Mouse (Mus musculus) heart, embryonic 14.5 days (tissue): ENCODE measurements around the gene Sphk1. TPM values are rescaled to one million over a fixed set of nuclear protein-coding genes. Genes with fewer than 3 reads are reported as not detected.

Experiments used
- ATAC-seq: fragments of 200-750 bp; cut with Nextera tagmentation; 2 replicates; pipeline ENCODE4 v1.8.0; 2017; ENCODE audit warnings: low read depth, moderate TSS enrichment; ENCODE audit not compliant: insufficient number of reproducible peaks, insufficient read depth, low FRiP score
- H3K27ac ChIP-seq, 2 experiments: fragments of 200-500 bp in 1 of 2; fragments of 300-500 bp in 1 of 2; sonication (generic) in 1 of 2; replicated peaks in 1 of 2; 2 replicates each; pipeline ENCODE4 v1.5.1; 2012 to 2014; ENCODE audit warnings: low read depth in 2 of 2, low read length in 2 of 2, control low read depth in 1 of 2, mild to moderate bottlenecking in 1 of 2, mixed read lengths in 1 of 2; ENCODE audit not compliant: control insufficient read depth in 1 of 2, insufficient read depth in 1 of 2
- H3K27me3 ChIP-seq: fragments of 300-500 bp; sonication (generic); 2 replicates; pipeline ENCODE4 v1.6.1; 2014; ENCODE audit warnings: mild to moderate bottlenecking, low read length, control low read depth; ENCODE audit not compliant: control insufficient read depth, insufficient read depth
- H3K36me3 ChIP-seq: fragments of 300-500 bp; sonication (generic); 2 replicates; pipeline ENCODE4 v1.6.1; 2014; ENCODE audit warnings: mild to moderate bottlenecking, control low read depth, low read length, mixed read lengths; ENCODE audit not compliant: control insufficient read depth, insufficient read depth
- H3K4me1 ChIP-seq, 2 experiments: fragments of 200-500 bp in 1 of 2; fragments of 300-500 bp in 1 of 2; sonication (generic) in 1 of 2; 2 replicates each; pipeline ENCODE4 v1.6.1; 2012 to 2014; ENCODE audit warnings: low read length in 2 of 2, control low read depth in 1 of 2, mixed read lengths in 1 of 2; ENCODE audit not compliant: control insufficient read depth in 2 of 2, insufficient read depth in 2 of 2
- H3K4me2 ChIP-seq: fragments of 300-500 bp; sonication (generic); 2 replicates; pipeline ENCODE4 v1.6.1; 2014; ENCODE audit warnings: mild to moderate bottlenecking, low read length
- H3K4me3 ChIP-seq, 2 experiments: fragments of 200-500 bp in 1 of 2; fragments of 300-500 bp in 1 of 2; sonication (generic) in 1 of 2; 2 replicates each; pipeline ENCODE4 v1.5.1; 2012 to 2014; ENCODE audit warnings: low read length in 2 of 2, mild to moderate bottlenecking in 2 of 2, control low read depth in 1 of 2, low read depth in 1 of 2, moderate library complexity in 1 of 2; ENCODE audit not compliant: control insufficient read depth in 1 of 2, insufficient read depth in 1 of 2
- H3K9ac ChIP-seq: fragments of 300-500 bp; sonication (generic); 2 replicates; pipeline ENCODE4 v1.6.1; 2014; ENCODE audit warnings: mild to moderate bottlenecking, low read length
- H3K9me3 ChIP-seq: fragments of 300-500 bp; sonication (generic); 2 replicates; pipeline ENCODE4 v1.6.1; 2016; ENCODE audit warnings: low read length, control low read depth; ENCODE audit not compliant: control insufficient read depth
- WGBS: fragments of 180-500 bp; shearing (Covaris S2); extraction: QIAGEN DNeasy Blood & Tissue Kit; methylation state at CpG from one replicate; pipeline ENCODE4 v1.1.7; 2014; 5-methylcytosine and 5-hydroxymethylcytosine counted together
- polyA plus RNA-seq: library from polyadenylated mRNA; unstranded; fragments of >200 nt; fragmentation: Nextera tagmentation; extraction: Ambion mirVana; gene quantifications from 2 replicates; pipeline ENCODE4 v1.2.1, GENCODE M21; 2014

Sphk1 gene
- polyA plus RNA-seq, 1 experiment from 2014 or later = 2.3 TPM

GRCm38 (mm10) chr11:116585682-116586081, 55.0 kb downstream of the Sphk1 start:
- no peak overlapping the region for H3K27ac ChIP-seq
- H3K36me3 ChIP-seq = no peaks in the 10 kb centered on the region
- H3K4me1 ChIP-seq = peaks cover 9 to 11% of the 10 kb centered on the region in 2 experiments
- H3K4me3 ChIP-seq = no peak overlapping the region
- H3K9me3 ChIP-seq = no peaks in the 10 kb centered on the region
- H3K9ac ChIP-seq = no peak overlapping the region
- no peak overlapping the region for H3K4me2 ChIP-seq
- WGBS = 49% methylated on average over 6 of the region's 6 CpGs
- ATAC-seq = no peak
- peaks cover 10% of the 10 kb centered on the region; the same call in 1 of the 2 replicates for H3K27me3 ChIP-seq

Other genes with a start within 250 kb of the Sphk1 start
- not detected in 2 replicates for gene Galr2, start 250.0 kb upstream of the Sphk1 start, polyA plus RNA-seq
- gene Exoc7, start 223.7 kb upstream of the Sphk1 start, polyA plus RNA-seq = 51.1 and 57.8 TPM in 2 replicates
- 0.07 and 0.12 TPM in 2 replicates for gene Foxj1, start 195.5 kb upstream of the Sphk1 start, polyA plus RNA-seq
- gene Rnf157, start 117.9 kb upstream of the Sphk1 start, polyA plus RNA-seq = 8.3 and 8.4 TPM in 2 replicates
- gene Ubald2, start 96.8 kb upstream of the Sphk1 start, polyA plus RNA-seq = 53.4 and 62.9 TPM in 2 replicates
- gene Qrich2, start 64.7 kb upstream of the Sphk1 start, polyA plus RNA-seq = not detected in 2 replicates
- gene Prpsap1, start 36.7 kb upstream of the Sphk1 start, polyA plus RNA-seq = 89.8 and 93.4 TPM in 2 replicates
- 14.4 and 17.1 TPM in 2 replicates for gene Ube2o, start 50.5 kb downstream of the Sphk1 start, polyA plus RNA-seq
- 0.28 TPM in 1 of 2 replicates, not detected in the other for gene Aanat, start 55.5 kb downstream of the Sphk1 start, polyA plus RNA-seq
- 6.4 and 6.6 TPM in 2 replicates for gene Rhbdf2, start 96.1 kb downstream of the Sphk1 start, polyA plus RNA-seq
- 1.3 and 1.9 TPM in 2 replicates for gene Prcd, start 122.6 kb downstream of the Sphk1 start, polyA plus RNA-seq
- gene Cygb, start 123.4 kb downstream of the Sphk1 start, polyA plus RNA-seq = 5.8 and 6.7 TPM in 2 replicates
- gene St6galnac1, start 244.6 kb downstream of the Sphk1 start, polyA plus RNA-seq = not detected in 2 replicates